Mouse (Mus musculus) midbrain, embryonic 15.5 days (tissue): Measurements from ENCODE around the gene Ccdc167. TPM values are rescaled to one million over a fixed set of nuclear protein-coding genes. Genes with fewer than 3 reads are reported as not detected.
"Not testable (repeated sequence)": the region's sequence is repeated elsewhere in the genome, so short reads cannot be mapped to it uniquely, and the experiment has no call there.

Source experiments
- ATAC-seq: fragments of 200-750 bp; cut with Nextera tagmentation; replicated peaks from 2 replicates; pipeline ENCODE4 v1.8.0; 2017; ENCODE audit warnings: moderate TSS enrichment
- H3K27ac ChIP-seq: fragments of 300-500 bp; sonication (generic); 2 replicates; pipeline ENCODE4 v1.5.1; 2015; ENCODE audit warnings: mild to moderate bottlenecking, inconsistent platforms
- H3K27me3 ChIP-seq: fragments of 300-500 bp; sonication (generic); replicated peaks from 2 replicates; pipeline ENCODE4 v1.6.1; 2015; ENCODE audit warnings: inconsistent platforms
- H3K36me3 ChIP-seq: fragments of 300-500 bp; sonication (generic); replicated peaks from 2 replicates; pipeline ENCODE4 v1.6.1; 2015; ENCODE audit warnings: inconsistent platforms
- H3K4me1 ChIP-seq: fragments of 300-500 bp; sonication (generic); 2 replicates; pipeline ENCODE4 v1.6.1; 2015; ENCODE audit warnings: inconsistent platforms
- H3K4me2 ChIP-seq: fragments of 300-500 bp; sonication (generic); 2 replicates; pipeline ENCODE4 v1.6.1; 2015; ENCODE audit warnings: inconsistent platforms, mild to moderate bottlenecking, moderate library complexity
- H3K4me3 ChIP-seq: fragments of 300-500 bp; sonication (generic); 2 replicates; pipeline ENCODE4 v1.5.1; 2015; ENCODE audit warnings: mild to moderate bottlenecking, inconsistent platforms
- H3K9ac ChIP-seq: fragments of 300-500 bp; sonication (generic); 2 replicates; pipeline ENCODE4 v1.6.1; 2015; ENCODE audit warnings: mild to moderate bottlenecking, inconsistent platforms
- H3K9me3 ChIP-seq: fragments of 300-500 bp; sonication (generic); 2 replicates; pipeline ENCODE4 v1.6.1; 2016; ENCODE audit warnings: inconsistent platforms
- WGBS: fragments of 180-500 bp; shearing (Covaris S2); methylation state at CpG from one replicate; pipeline ENCODE4 v1.1.7; 2015; ENCODE audit warnings: mixed read lengths; 5-methylcytosine and 5-hydroxymethylcytosine counted together
- polyA plus RNA-seq: library from polyadenylated mRNA; unstranded; fragments of >200 nt; fragmentation: Nextera tagmentation; extraction: Ambion mirVana; gene quantifications from 2 replicates; pipeline ENCODE4 v1.2.1, GENCODE M21; 2015

Ccdc167 gene
- polyA plus RNA-seq, 1 experiment from 2014 or later: 10.4 TPM

DNA sequence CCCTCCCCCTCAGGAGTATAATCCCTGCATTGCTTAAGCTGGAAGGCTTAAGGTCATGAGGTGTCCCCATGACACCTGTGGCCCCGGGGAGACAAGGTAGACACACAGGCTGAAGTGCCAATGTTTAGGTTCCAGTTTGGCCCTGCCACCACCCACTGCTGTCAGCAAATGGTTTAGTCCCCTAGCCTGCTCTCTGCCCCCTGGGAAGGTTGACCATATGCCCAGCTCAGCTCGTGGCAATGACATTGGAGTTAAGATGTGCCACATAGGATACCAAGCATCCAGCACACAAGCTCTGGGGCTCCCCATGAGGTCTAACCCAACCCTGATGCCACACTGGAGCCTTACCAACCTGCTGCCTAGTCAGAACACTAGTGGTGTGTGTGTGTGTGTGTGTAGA, 15.7 kb upstream of the Ccdc167 start:
- H3K27me3 ChIP-seq: no peaks in the 10 kb centered on the region
- H3K4me3 ChIP-seq: no peak overlapping the region
- no peak overlapping the region for H3K4me2 ChIP-seq
- no peaks in the 10 kb centered on the region for H3K36me3 ChIP-seq
- H3K27ac ChIP-seq: no peak overlapping the region
- ATAC-seq: no peak
- H3K4me1 ChIP-seq: peaks cover 44% of the 10 kb centered on the region
- H3K9ac ChIP-seq: no peak overlapping the region
- 83% methylated on average over 2 of the region's 2 CpGs for WGBS
- no peaks in the 10 kb centered on the region for H3K9me3 ChIP-seq

GRCm38 (mm10) chr17:29731953-29732325, 15.1 kb upstream of the Ccdc167 start:
- H3K36me3 ChIP-seq: no peaks in the 10 kb centered on the region
- no peak overlapping the region for H3K4me2 ChIP-seq
- ATAC-seq: no peak
- 21% methylated on average over 6 of the region's 6 CpGs for WGBS
- no peak overlapping the region for H3K4me3 ChIP-seq
- H3K27me3 ChIP-seq: no peaks in the 10 kb centered on the region
- peak overlapping the region; percentile 77 for H3K27ac ChIP-seq
- H3K4me1 ChIP-seq: peaks cover 40% of the 10 kb centered on the region
- no peak overlapping the region for H3K9ac ChIP-seq
- H3K9me3 ChIP-seq: no peaks in the 10 kb centered on the region

DNA sequence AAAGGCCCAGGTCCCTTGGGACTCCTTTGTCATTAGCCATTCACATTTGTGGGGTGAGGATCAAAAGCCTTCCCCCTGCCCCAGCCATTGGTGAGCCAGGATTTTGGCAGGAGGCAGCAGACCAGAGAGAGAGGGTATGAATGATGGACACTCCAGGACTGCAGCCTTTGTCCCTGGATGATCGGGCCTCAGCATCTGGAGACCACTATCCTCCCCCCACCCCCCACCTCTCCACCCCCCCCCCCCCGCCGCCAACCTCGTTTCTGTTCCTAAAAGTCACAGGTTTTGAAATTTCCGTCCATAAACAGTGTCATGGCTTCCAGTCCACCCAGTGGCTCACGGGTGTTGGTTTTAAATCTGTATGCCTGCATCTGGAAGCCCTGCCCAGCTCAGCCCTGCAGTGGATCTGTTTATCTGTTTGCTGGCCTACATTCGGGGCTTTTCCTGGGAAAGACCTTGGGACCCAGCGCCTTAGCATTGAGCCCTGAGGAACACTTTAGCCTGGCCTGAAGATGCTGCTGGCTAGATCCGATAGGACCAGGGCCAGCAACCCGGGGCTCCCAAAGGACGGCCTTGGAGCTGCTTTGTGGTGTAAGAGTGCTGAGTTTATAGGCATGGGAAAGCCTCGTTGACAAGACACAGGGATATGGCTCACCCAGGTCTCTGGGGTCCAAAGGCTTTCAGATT, 14.6 kb upstream of the Ccdc167 start:
- no peaks in the 10 kb centered on the region for H3K36me3 ChIP-seq
- H3K4me1 ChIP-seq: peaks cover 36% of the 10 kb centered on the region
- WGBS: 21% methylated on average over 11 of the region's 12 CpGs
- H3K27me3 ChIP-seq: no peaks in the 10 kb centered on the region
- no peaks in the 10 kb centered on the region for H3K9me3 ChIP-seq
- H3K4me2 ChIP-seq: no peak overlapping the region
- no peak overlapping the region for H3K4me3 ChIP-seq
- peak overlapping the region; percentile 77 for H3K27ac ChIP-seq
- ATAC-seq: no peak
- H3K9ac ChIP-seq: no peak overlapping the region

DNA sequence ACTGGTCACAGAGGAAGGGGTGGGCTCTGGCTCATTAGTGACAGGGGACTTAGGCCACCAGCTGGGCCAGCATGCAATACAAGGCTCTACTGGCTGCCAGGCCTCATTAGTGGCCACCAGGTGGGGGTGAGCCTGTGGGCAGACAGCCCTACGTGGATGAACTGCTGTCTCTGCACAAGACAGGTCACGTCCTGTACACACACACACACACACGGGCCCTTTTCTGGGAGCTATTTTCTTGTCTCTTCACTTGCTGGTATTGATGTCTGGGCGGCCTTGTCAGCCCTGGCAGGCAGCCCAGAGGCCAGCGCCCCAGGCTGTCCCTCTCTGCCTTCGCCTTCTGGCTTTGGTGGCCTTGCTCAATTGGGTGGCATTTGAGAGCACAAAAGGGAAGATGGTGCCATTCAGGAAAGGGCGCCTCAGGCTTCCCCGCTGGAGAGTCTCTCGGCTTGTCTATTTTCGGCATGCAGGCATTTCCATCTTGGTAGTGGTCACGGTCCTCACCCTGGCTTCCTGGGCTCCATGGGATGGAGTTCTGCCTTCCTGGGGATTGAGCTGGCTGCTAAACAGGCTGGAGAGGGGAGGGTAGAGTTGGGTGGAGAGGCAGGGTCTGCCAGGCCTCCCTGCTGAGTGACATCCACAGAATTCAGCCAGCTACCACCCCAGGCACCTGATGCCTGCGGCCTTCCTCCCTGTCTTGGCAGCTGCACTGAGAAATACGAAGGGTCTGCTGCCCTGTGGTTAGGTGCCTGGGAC, 13.8 kb upstream of the Ccdc167 start:
- H3K4me2 ChIP-seq: no peak overlapping the region
- peaks cover 29% of the 10 kb centered on the region for H3K4me1 ChIP-seq
- H3K9me3 ChIP-seq: no peaks in the 10 kb centered on the region
- peak overlapping the region; percentile 77 for H3K27ac ChIP-seq
- H3K4me3 ChIP-seq: no peak overlapping the region
- 17% methylated on average over 13 of the region's 13 CpGs for WGBS
- no peaks in the 10 kb centered on the region for H3K36me3 ChIP-seq
- peak; percentile 66 for ATAC-seq
- no peaks in the 10 kb centered on the region for H3K27me3 ChIP-seq
- H3K9ac ChIP-seq: no peak overlapping the region

GRCm38 (mm10) chr17:29728082-29728481, 11.2 kb upstream of the Ccdc167 start:
- WGBS: 59% methylated on average over 8 of the region's 8 CpGs
- H3K36me3 ChIP-seq: no peaks in the 10 kb centered on the region

GRCm38 (mm10) chr17:29725027-29725620, 8.3 kb upstream of the Ccdc167 start:
- Histone ChIP-seq H3K36me3 (no peaks in the 10 kb centered on the region), H3K4me1 (peaks cover 3% of the 10 kb centered on the region), H3K27me3 (no peaks in the 10 kb centered on the region), H3K4me2 (no peak overlapping the region), H3K9me3 (no peaks in the 10 kb centered on the region), H3K27ac (no peak overlapping the region), H3K4me3 (no peak overlapping the region), H3K9ac (no peak overlapping the region)
- 60% methylated on average over 6 of the region's 6 CpGs for WGBS
- ATAC-seq: no peak

More at GRCm38 (mm10) chr17:29728082-29728481, 11.2 kb upstream of the Ccdc167 start:
- H3K27me3 ChIP-seq: no peaks in the 10 kb centered on the region
- no peak overlapping the region for H3K4me3 ChIP-seq
- no peak overlapping the region for H3K27ac ChIP-seq
- ATAC-seq: no peak
- no peak overlapping the region for H3K4me2 ChIP-seq
- H3K4me1 ChIP-seq: peaks cover 24% of the 10 kb centered on the region
- H3K9ac ChIP-seq: no peak overlapping the region
- no peaks in the 10 kb centered on the region for H3K9me3 ChIP-seq

DNA sequence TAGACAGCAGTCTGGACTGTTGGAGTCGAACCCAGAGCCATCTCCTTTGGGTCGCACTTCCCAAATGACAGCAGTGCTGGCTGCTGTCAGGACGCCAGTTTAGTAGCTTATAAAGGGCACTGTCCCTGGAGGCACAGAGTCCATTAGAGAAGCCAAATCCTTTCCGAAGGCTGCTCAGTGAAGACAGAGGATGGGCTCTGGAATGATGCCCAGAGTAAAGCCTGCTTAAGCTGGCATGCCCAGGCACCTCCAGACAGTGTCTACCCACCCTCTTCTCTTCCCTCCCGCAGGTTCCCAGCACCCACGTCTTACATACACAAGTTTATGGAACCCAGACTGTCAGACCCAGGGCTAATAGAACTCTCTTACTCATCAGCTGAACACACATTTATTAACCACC, 7.8 kb upstream of the Ccdc167 start:
- H3K36me3 ChIP-seq: no peaks in the 10 kb centered on the region
- H3K27ac ChIP-seq: no peak overlapping the region
- WGBS: 50% methylated on average over 6 of the region's 6 CpGs

GRCm38 (mm10) chr17:29720755-29721365, 4.0 kb upstream of the Ccdc167 start:
- Histone ChIP-seq H3K4me1 (peaks cover 15% of the 10 kb centered on the region), H3K4me2 (no peak overlapping the region), H3K9me3 (no peaks in the 10 kb centered on the region), H3K27me3 (no peaks in the 10 kb centered on the region), H3K27ac (no peak overlapping the region), H3K4me3 (no peak overlapping the region), H3K36me3 (no peaks in the 10 kb centered on the region), H3K9ac (no peak overlapping the region)
- no peak for ATAC-seq
- WGBS: 78% methylated on average over 11 of the region's 11 CpGs

More for the DNA sequence above, 7.8 kb upstream of the Ccdc167 start:
- ATAC-seq: no peak
- H3K4me2 ChIP-seq: no peak overlapping the region
- H3K4me1 ChIP-seq: peaks cover 3% of the 10 kb centered on the region; the same call in 1 of the 2 replicates
- no peak overlapping the region for H3K4me3 ChIP-seq
- no peak overlapping the region for H3K9ac ChIP-seq
- no peaks in the 10 kb centered on the region for H3K27me3 ChIP-seq
- H3K9me3 ChIP-seq: no peaks in the 10 kb centered on the region

DNA sequence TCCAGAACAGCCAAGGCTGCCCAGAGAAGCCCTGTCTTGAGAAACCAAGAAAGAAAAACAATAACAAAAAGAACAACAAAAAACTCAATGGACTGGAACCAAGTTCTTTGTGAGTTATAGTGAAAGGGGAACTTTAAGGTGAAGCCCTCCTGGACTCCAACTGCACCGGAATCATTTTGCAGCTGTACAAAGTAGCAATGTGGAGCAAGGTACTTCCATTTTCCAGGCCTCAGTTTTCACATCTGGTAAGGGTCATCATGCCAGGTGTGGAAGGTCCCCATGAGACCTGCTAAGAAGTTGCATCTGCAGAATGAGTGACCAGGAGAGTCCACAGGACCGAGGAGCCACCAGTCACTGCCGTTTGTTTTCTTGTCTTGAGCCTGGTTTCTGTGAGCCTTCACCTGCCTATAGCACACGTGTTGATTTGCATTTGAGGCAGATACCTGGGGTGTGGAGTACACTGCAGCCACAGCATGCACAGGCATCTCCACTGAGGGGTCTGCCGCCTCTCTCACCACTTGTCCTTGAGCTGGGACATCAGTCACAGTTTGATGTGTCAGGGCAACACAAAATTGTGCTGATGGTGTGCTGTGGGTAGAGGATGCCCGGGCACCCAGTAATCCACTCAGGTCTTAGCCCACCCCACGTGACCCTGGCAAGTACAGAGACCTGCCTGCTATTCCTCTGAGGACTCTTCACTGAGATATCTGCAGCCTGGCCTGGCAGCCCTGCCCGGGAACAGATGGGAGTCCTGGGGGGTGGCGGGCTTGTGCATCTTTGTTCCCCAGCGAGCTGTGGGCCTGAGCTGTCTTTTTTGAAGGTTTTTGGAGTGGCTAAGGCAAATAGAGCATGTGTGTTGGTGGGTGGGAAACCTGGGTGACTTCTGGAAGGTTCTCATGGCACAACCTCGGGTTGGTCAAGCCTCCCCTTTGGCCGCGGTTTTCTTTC, 3.1 kb upstream of the Ccdc167 start:
- peaks cover 17% of the 10 kb centered on the region for H3K4me1 ChIP-seq
- no peaks in the 10 kb centered on the region for H3K9me3 ChIP-seq
- H3K36me3 ChIP-seq: no peaks in the 10 kb centered on the region
- no peak for ATAC-seq
- no peak overlapping the region for H3K4me2 ChIP-seq
- no peak overlapping the region for H3K4me3 ChIP-seq
- no peak overlapping the region for H3K9ac ChIP-seq
- no peak overlapping the region for H3K27ac ChIP-seq
- no peaks in the 10 kb centered on the region for H3K27me3 ChIP-seq
- WGBS: 72% methylated on average over 13 of the region's 13 CpGs

- Histone ChIP-seq H3K36me3 (no peaks in the 10 kb centered on the region), H3K4me3 (no peak overlapping the region), H3K4me1 (peaks cover 14% of the 10 kb centered on the region), H3K27me3 (no peaks in the 10 kb centered on the region), H3K9me3 (no peaks in the 10 kb centered on the region), H3K27ac (no peak overlapping the region), H3K9ac (no peak overlapping the region), H3K4me2 (no peak overlapping the region)
- ATAC-seq: no peak
- WGBS: 88% methylated on average over 8 of the region's 8 CpGs
Observed at GRCm38 (mm10) chr17:29718660-29719059, 1.8 kb upstream of the Ccdc167 start.

GRCm38 (mm10) chr17:29713734-29714133, 3.1 kb downstream of the Ccdc167 start:
- H3K4me1 ChIP-seq: peaks cover 50% of the 10 kb centered on the region
- 95% methylated on average over 4 of the region's 4 CpGs for WGBS
- not testable (repeated sequence) for H3K9ac ChIP-seq, H3K4me3 ChIP-seq, H3K27ac ChIP-seq, H3K4me2 ChIP-seq, H3K9me3 ChIP-seq, H3K27me3 ChIP-seq, H3K36me3 ChIP-seq, ATAC-seq
